Mouse (Mus musculus) CD4-positive helper T cell, adult 2 months (primary cell): Measurements from ENCODE around the gene Myrip.

ENCODE experiments used
- DNase-seq: peaks from one replicate; pipeline ENCODE4 v3.0.0-alpha.2; 2012; ENCODE audit warnings: low read depth, missing footprints, low spot score

Myrip gene

GRCm38 (mm10) chr9:120338172-120338571, 36.9 kb downstream of the Myrip start:
- no peak for DNase-seq

DNA sequence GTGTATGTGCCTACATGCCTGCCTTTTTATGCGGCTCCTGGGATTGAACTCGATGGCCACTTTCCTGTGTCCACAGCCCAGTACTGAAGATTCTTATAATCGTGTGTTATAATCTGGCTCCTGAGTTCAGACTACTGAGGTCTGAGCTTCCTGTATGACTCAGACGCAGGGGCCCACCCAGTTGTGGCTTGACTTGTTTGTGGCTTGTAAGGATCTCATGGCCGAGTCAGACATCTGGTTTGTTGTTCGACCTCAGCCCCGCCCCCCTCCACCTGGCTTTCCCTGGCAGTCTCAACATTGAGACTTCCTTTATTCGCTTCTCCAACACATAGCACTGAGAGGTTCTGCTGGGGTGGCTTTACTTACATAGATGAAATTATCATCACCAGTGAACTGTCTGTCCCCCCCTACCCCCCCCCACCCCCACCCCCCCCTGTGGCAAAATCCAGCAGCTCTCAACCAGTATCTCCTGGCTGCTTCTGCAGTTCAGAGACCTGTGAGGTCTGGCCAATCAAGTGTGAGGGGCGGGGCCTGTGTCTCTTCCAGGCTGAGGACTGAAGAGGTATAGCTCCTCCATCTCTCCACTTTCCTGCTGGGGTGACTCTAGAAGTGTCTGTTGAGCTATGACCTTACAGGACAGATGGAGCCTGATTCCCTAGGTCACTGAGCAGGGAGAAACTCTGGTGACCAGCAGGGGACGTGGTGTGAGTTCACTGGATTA, 38.8 kb downstream of the Myrip start:
- peak; percentile 87 for DNase-seq

DNA sequence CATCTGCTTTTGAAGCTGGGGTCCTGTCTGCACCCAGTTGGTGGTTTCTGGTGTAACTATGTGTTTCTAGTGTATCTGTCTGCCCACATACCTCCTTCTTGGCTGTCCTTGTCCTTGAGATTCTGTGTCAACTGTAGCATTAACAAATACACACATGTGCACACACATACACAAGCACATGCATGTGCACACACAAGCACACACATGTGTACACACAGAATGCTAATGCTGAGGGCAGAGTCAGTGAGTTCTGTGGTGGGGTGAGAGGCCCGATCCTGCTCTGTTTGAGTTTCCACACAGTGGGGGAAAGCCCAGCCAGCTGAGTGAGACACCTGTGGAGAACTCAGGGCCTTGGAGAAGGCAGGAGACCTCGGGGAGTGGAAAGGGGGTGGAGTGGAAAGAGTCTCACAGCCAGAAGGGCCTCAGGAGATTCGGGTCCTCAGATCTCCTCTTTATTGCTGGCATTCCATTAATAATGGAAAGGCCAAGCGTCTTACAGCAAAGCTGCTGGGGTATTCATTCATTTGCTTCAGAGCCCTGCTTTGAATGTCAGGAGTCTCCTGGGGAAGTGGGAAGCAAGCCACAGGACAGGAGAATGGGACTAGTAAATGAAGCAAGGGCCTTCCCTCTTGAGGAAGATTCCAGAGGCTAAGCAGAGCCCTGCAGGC, 41.9 kb downstream of the Myrip start:
- no peak for DNase-seq

GRCm38 (mm10) chr9:120345651-120346151, 44.4 kb downstream of the Myrip start:
- DNase-seq, result no peak

- no peak for DNase-seq
Observed at GRCm38 (mm10) chr9:120349145-120349544, 47.8 kb downstream of the Myrip start.

GRCm38 (mm10) chr9:120350346-120350745, 49.0 kb downstream of the Myrip start:
- no peak for DNase-seq

- DNase-seq, result no peak
Observed at GRCm38 (mm10) chr9:120351061-120351460, 49.7 kb downstream of the Myrip start.

DNA sequence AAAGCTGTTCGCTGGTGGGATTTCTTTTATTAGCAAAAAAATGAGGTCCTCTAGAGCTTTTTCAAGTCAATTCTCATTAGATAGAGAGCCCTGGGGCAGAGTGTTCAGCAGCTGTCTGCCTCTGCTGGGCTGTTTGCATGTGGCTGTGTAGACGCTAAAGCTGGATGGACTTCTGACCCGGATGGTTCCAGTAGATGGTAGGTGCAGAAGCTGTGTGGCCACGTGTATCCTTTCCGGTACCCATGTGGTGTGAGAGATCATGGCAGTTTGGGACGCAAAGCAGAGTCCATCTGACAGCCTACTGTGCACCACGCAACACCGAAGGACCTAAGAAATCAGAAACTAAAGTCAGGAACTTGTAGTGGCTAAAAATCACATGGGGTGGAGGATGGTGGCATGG, 50.2 kb downstream of the Myrip start:
- DNase-seq, result no peak

DNA sequence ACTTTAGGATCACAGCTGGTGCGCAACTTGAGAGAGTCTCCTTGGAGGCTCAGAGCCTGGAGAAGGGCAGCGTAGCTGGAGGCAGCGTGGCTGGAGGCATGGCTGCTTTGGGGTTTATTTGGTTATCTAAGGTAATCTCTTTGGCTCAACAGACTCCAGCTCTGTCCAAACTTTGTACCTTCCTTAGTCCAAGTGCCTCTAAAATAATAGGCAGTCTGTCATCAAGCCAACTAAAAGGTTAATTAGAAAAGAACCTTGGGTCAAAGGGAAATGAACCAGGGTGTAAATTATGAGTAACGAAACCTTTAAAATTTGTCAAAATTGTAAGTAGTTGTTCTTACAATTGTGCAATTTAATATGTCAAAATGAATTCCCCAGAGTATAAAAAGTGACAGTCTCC, 51.7 kb downstream of the Myrip start:
- DNase-seq, result no peak

GRCm38 (mm10) chr9:120353967-120354366, 52.7 kb downstream of the Myrip start:
- DNase-seq, result no peak

DNA sequence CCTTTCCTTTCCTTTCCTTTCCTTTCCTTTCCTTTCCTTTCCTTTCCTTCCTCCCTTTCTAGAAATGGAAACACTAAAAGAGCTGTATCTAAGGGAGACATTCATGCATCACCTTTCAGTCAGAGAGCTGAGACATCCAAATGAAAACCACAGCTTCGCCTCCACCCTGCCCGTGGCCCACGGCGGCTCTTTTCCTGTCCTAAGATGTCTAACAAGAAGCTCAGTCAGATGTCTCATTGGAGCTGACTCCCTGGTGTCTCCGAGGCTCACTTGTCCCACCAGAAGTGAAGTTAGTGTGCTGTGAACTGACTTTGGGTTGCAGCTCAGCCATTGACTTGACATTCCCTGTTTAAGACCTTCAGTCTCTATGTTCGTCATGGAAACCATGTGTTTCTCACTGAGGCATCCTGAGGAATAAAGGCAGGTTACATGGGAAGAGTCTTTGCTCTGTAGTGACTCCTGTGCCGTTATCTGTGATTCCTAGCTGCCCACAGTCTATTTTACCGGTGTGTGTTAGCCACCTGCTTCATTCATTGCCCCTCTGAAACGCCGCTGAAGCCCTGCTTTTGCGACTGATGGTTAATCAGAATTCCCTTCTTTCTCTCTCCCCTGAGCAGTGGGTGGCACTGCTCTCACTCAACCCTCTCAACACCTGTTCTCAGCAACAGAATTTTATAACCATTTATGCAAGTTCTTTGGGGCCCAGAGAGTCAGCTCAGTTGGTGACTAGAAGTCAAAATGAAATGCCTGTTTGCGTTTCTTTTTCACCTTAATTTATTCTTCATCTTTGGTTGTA, 53.4 kb downstream of the Myrip start:
- DNase-seq, result no peak

- DNase-seq, result no peak
Observed at GRCm38 (mm10) chr9:120356490-120356889, 55.2 kb downstream of the Myrip start.

GRCm38 (mm10) chr9:120358060-120358459, 56.7 kb downstream of the Myrip start:
- no peak for DNase-seq

DNA sequence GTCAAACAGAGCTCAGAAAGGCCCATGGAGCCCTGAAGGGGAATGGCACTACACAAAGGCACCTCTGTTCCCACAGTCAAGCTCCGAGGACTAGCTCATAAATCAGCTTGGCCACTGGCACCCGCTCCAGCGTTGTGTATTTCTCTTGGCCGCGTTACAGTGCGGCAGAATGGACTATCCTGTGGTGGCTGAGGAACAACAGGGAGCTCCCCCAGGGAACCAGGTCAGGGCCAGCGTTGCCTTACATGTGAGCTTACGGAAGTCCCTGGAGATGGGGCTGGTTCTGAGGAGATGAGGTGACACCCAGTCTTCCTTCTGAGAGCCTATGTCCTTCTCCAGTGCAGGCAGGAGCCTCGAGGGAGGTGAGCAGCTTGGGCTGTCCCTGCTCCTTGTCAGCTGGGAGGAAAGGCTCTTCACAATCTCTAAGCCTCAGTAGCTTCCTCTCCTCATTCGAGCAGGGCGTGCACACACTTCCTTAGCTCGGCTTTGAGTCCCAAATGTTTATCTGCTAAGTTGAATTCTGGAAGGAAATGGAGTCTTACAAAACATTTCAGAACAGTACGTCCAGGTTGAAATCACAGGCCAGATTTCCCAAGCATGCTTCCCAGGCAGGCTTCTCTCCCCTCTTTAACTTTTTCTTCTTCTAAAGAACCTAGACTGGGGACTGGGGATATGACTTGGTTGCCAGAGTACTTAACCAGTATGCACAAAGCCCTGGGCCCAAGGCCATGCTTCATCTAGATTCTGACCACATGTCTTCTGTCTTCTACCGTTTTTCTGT, 59.3 kb downstream of the Myrip start:
- DNase-seq, result no peak

- no peak for DNase-seq
Observed at GRCm38 (mm10) chr9:120361656-120362055, 60.3 kb downstream of the Myrip start.

GRCm38 (mm10) chr9:120362684-120363083, 61.4 kb downstream of the Myrip start:
- DNase-seq, result no peak

GRCm38 (mm10) chr9:120364653-120365283, 63.5 kb downstream of the Myrip start:
- no peak for DNase-seq

- no peak for DNase-seq
Observed at GRCm38 (mm10) chr9:120367526-120367925, 66.2 kb downstream of the Myrip start.

GRCm38 (mm10) chr9:120371633-120372032, 70.3 kb downstream of the Myrip start:
- no peak for DNase-seq

- DNase-seq, result no peak
Observed at GRCm38 (mm10) chr9:120372347-120372746, 71.0 kb downstream of the Myrip start.

DNA sequence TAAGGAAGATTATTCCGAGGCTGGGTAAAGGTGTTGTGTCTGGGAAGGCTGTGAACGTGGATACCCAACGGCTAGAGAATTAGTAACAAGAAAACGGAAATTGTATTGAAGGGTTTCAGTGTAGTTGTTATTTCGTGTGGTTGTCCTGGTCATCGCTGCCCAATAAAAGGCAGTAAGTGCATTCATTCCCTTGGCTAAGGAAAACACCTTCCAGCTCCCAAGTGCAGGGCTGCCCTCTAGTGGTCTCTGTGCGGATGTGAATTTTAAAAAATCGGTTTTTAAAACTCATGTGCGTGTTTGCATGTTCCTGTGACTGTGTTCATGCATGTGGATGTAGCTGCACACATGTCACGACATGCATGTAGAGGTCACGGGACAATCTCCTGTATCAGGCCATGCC, 76.4 kb downstream of the Myrip start:
- peak; percentile 43 for DNase-seq
